Mouse (Mus musculus): ENCODE measurements at regions not wholly inside any gene's neighbourhood (a gene's known extent, or its start where the extent isn't known, plus 50 kb on each side); places are given as distances from the start of the nearest gene placed in this dataset.

DNA sequence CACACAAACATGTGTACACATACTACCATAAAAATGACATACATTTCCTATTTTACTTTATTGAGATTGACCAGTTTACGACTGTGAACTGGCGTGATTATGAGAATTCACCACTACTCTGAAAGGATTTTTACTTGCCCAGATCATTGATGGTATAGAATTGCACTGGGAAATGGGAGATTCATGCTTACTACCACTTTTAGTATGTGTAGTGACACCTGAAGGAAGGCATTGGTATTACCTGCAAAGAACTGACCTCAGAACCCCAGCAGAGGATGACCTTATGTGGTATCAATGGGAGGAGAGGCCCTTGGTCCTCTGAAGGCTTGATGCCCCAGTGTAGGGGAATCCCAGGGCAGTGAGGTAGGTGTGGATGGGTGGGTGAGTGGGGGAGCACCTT, 699.8 kb upstream of the Cntn5 start:
- TF ChIP-seq USF1 (IDR thresholded peaks at IDR 0.05; ENCODE audit: low read depth) (no peak), TCF12 (IDR thresholded peaks at IDR 0.05; ENCODE audit: insufficient read depth, poor library complexity, severe bottlenecking) (no peak), MAX (IDR thresholded peaks at IDR 0.05; ENCODE audit: low read depth) (no peak), POLR2A (IDR thresholded peaks at IDR 0.05; ENCODE audit: insufficient read length, low read depth) (no peak), POLR2AphosphoS2 (IDR thresholded peaks at IDR 0.05; ENCODE audit: insufficient read length, low read depth) (no peak)
